Comparison of ENCODE assay signal across 29 mouse cellular contexts in genomic region chr2:170349096-170349495, GRCm38 (mm10).
DNase-seq lines count a peak whose midpoint lies in the region; ATAC-seq and TF ChIP-seq lines count a peak whose summit lies in the region.
"Had no signal": no experiment of that assay in that cellular context is flagged by ENCODE, and none has a peak within 500 bp of the region (broad histone marks: within the 10 kb centered on the region; RNA-seq: fewer than 3 reads in every experiment).

No protein-coding gene starts in this region.

- no peak for DNase-seq in spleen, adult 2 months (ENCODE audit: low read depth in 1 of 2, low spot score in 2 of 2)
- DNase-seq in spleen, postnatal 4 days (ENCODE audit: low spot score in 2 of 2): no peak
- DNase-seq in induced T-regulatory cell, adult 2 months (ENCODE audit: low read depth): peak; percentile 48
- peak; percentile 50 for DNase-seq in thymus, postnatal 4 days
- no peak for DNase-seq in lung, postnatal 36 days
- DNase-seq: adrenal gland, postnatal 36 days; cerebellum, adult 11-12 months; cerebellum, postnatal 14 days; gastrocnemius, adult 2 months; kidney, postnatal 14 days; layer of hippocampus, postnatal 36 days; lung, adult 18-20 months; lung, postnatal 10 days; right cerebral cortex, postnatal 14 days; spleen, adult 18-20 months had no signal

- no peak overlapping the region for H3K4me2 ChIP-seq in forebrain, embryonic 13.5 days
- H3K4me2 ChIP-seq: embryonic facial prominence, embryonic 12.5 days; forebrain, embryonic 12.5 days; hindbrain, embryonic 15.5 days; limb, embryonic 12.5 days; liver, embryonic 11.5 days; midbrain, embryonic 12.5 days; neural tube, embryonic 12.5 days; stomach, embryonic 15.5 days had no signal

- H3K36me3 ChIP-seq in spleen, adult 2 months (ENCODE audit: control insufficient read depth, insufficient read depth, low read length): no peaks in the 10 kb centered on the region
- H3K36me3 ChIP-seq in forebrain, embryonic 13.5 days (ENCODE audit: poor library complexity, severe bottlenecking): no peaks in the 10 kb centered on the region
- H3K36me3 ChIP-seq: embryonic facial prominence, embryonic 12.5 days; forebrain, embryonic 12.5 days; heart, embryonic 10.5 days; hindbrain, embryonic 15.5 days; limb, embryonic 12.5 days; midbrain, embryonic 12.5 days; neural tube, embryonic 12.5 days; stomach, embryonic 15.5 days had no signal

- peaks cover 17% of the 10 kb centered on the region; the same call in 1 of the 2 replicates for H3K4me1 ChIP-seq in spleen, adult 2 months (ENCODE audit: control insufficient read depth, insufficient read depth, insufficient read length)
- peaks cover 19% of the 10 kb centered on the region for H3K4me1 ChIP-seq in forebrain, embryonic 13.5 days

- no peak overlapping the region for H3K9ac ChIP-seq in forebrain, embryonic 13.5 days
- H3K9ac ChIP-seq: embryonic facial prominence, embryonic 12.5 days; forebrain, embryonic 12.5 days; hindbrain, embryonic 15.5 days; limb, embryonic 12.5 days; midbrain, embryonic 12.5 days; neural tube, embryonic 12.5 days; stomach, embryonic 15.5 days had no signal

- 27% methylated on average over 19 of the region's 19 CpGs for WGBS in spleen, adult 2 months
- whole genome bisulfite sequencing in forebrain, embryonic 13.5 days: 87% methylated on average over 19 of the region's 19 CpGs

- no peak for TF ChIP-seq CTCF in spleen, adult 2 months (IDR thresholded peaks at IDR 0.05; ENCODE audit: extremely low read depth, insufficient read depth, insufficient read length, insufficient replicate concordance)

- no peak for TF ChIP-seq POLR2A in spleen, adult 2 months (IDR thresholded peaks at IDR 0.05; ENCODE audit: low read depth, low read length)

- no peak overlapping the region for H3K4me3 ChIP-seq in spleen, adult 2 months (ENCODE audit: extremely low read depth, insufficient read depth, insufficient read length)
- no peak overlapping the region for H3K4me3 ChIP-seq in forebrain, embryonic 13.5 days
- H3K4me3 ChIP-seq: embryonic facial prominence, embryonic 12.5 days; erythroblast, embryonic 14.5 days; forebrain, embryonic 12.5 days; gastrocnemius, adult 2 months; heart, embryonic 10.5 days; hindbrain, embryonic 15.5 days; layer of hippocampus, adult 2 months; limb, embryonic 12.5 days; midbrain, embryonic 12.5 days; neural tube, embryonic 12.5 days; stomach, embryonic 15.5 days had no signal

- no peaks in the 10 kb centered on the region for H3K9me3 ChIP-seq in forebrain, embryonic 13.5 days (replicated peaks)
- H3K9me3 ChIP-seq: embryonic facial prominence, embryonic 12.5 days; forebrain, embryonic 12.5 days; heart, embryonic 10.5 days; hindbrain, embryonic 15.5 days; limb, embryonic 12.5 days; midbrain, embryonic 12.5 days; neural tube, embryonic 12.5 days; stomach, embryonic 15.5 days had no signal

- 0 out of 2 replicates have a peak overlapping the region, but pooled peaks have one; percentile 24 for H3K27ac ChIP-seq in spleen, adult 2 months (ENCODE audit: insufficient read depth, low read length)
- H3K27ac ChIP-seq in forebrain, embryonic 13.5 days: no peak overlapping the region
- H3K27ac ChIP-seq: embryonic facial prominence, embryonic 12.5 days; forebrain, embryonic 12.5 days; gastrocnemius, adult 2 months; heart, embryonic 10.5 days; hindbrain, embryonic 15.5 days; layer of hippocampus, adult 2 months; limb, embryonic 12.5 days; midbrain, embryonic 12.5 days; neural tube, embryonic 12.5 days; stomach, embryonic 15.5 days had no signal

- H3K27me3 ChIP-seq in spleen, adult 2 months (ENCODE audit: control insufficient read depth, insufficient read depth, low read length): no peaks in the 10 kb centered on the region
- H3K27me3 ChIP-seq in forebrain, embryonic 13.5 days: no peaks in the 10 kb centered on the region
- H3K27me3 ChIP-seq: embryonic facial prominence, embryonic 12.5 days; hindbrain, embryonic 15.5 days; limb, embryonic 12.5 days; midbrain, embryonic 12.5 days; neural tube, embryonic 12.5 days; stomach, embryonic 15.5 days had no signal

- peak; percentile 38 for ATAC-seq in CD4-positive, CD25-positive, alpha-beta regulatory T cell, adult 4 months
- ATAC-seq in forebrain, embryonic 13.5 days: no peak
- ATAC-seq: intestine, embryonic 16.5 days had no signal

Comparison
In these comparisons a context has a peak if more than half of its experiments do, and no peak if none do; other contexts are left out.
1. DNase-seq: peak in induced T-regulatory cell, adult 2 months (single experiment) and thymus, postnatal 4 days (single experiment); none in spleen, adult 2 months (0 of 2), spleen, postnatal 4 days (0 of 2) and lung, postnatal 36 days (single experiment).